Mouse (Mus musculus): ENCODE results near the gene Eif3j1. TPM values are rescaled to one million over a fixed set of nuclear protein-coding genes. Genes with fewer than 3 reads are reported as not detected.
A peak's percentile ranks its signal among the peaks of the same experiment; 100 is the strongest.

Gene Eif3j1
- total and polyA plus RNA-seq, 2 experiments from 2014 or later = 12.7 to 16.7 TPM

DNA sequence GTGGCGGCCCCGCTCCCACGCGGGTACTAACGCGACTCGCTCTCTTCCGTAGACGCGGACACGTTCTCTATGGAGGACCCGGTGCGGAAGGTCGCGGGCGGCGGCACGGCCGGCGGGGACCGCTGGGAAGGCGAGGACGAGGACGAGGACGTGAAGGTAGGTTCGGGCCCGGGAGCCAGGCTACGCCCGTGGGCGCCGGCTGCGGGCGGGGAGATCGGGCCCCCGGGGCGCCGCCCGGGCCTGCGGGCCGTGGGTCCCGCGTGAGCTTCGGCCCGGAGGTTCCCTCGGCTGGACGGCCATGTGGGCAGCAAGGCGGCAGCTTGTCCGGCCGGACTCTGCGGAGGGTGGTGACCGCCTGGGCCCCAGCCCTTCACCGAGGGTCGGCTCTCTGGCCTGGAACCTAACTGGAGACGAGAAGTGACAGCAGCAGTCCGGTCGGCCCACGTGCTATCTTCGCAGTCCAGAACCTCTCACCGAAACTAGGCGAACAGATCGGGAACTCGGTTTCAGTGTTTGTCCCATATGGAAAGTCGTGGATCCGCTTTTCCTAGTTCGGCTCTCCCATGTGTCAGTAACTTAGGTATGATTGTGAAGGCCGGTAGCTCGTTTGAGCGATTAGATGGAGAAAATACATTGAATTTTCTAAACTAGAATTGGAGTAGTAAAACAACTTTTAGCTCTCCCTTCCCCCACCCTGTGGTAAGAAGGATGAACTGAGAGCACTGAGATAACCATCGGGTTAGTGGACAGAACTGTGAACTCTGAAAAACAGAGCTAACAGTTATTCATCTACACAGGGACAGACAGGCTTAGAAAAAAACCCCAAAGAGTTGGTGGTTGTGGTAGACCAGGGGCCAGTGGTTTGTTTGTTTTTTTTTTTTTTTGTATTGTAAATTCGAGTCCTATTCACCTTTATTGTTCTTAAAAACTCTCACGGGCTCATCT lies 682 bp downstream of the Eif3j1 start:
- 2% methylated on average over 66 of the region's 71 CpGs for WGBS
- no peaks in the 10 kb centered on the region for H3K9me3 ChIP-seq (ENCODE audit: low read length)
- H3K36me3 ChIP-seq (ENCODE audit: insufficient read depth, low read length) = no peaks in the 10 kb centered on the region
- peak overlapping the region; percentile 68 for H3K4me3 ChIP-seq (ENCODE audit: low read length)
- TF ChIP-seq CTCF (IDR thresholded peaks at IDR 0.05; ENCODE audit: low read depth) = peak; percentile 25; the same call in 1 of the 2 replicates
- peaks cover 6% of the 10 kb centered on the region for H3K4me1 ChIP-seq (ENCODE audit: insufficient read depth, low read length)
- peak overlapping the region; percentile 89 for H3K9ac ChIP-seq (replicated peaks; ENCODE audit: low read length)
- peak; percentile 36 for DNase-seq (ENCODE audit: low spot score)
- no peaks in the 10 kb centered on the region for H3K27me3 ChIP-seq (ENCODE audit: insufficient read depth, low read length)
- ATAC-seq = peak; percentile 71
- H3K4me2 ChIP-seq (ENCODE audit: low read depth, low read length) = peak overlapping the region; percentile 68
- peak overlapping the region; percentile 85 for H3K27ac ChIP-seq

- Histone ChIP-seq H3K4me3 (ENCODE audit: low read length) (no peak overlapping the region), H3K9ac (replicated peaks; ENCODE audit: low read length) (no peak overlapping the region), H3K27ac (no peak overlapping the region), H3K9me3 (ENCODE audit: low read length) (no peaks in the 10 kb centered on the region), H3K27me3 (ENCODE audit: insufficient read depth, low read length) (no peaks in the 10 kb centered on the region), H3K4me1 (ENCODE audit: insufficient read depth, low read length) (peaks cover 6% of the 10 kb centered on the region), H3K36me3 (ENCODE audit: insufficient read depth, low read length) (no peaks in the 10 kb centered on the region), H3K4me2 (ENCODE audit: low read depth, low read length) (no peak overlapping the region)
- no peak for DNase-seq (ENCODE audit: low spot score)
- no peak for ATAC-seq
- WGBS = 85% methylated on average over 6 of the region's 6 CpGs
- no peak for TF ChIP-seq CTCF (IDR thresholded peaks at IDR 0.05; ENCODE audit: low read depth)
Observed at GRCm38 (mm10) chr2:122031970-122032369, 3.6 kb downstream of the Eif3j1 start.

DNA sequence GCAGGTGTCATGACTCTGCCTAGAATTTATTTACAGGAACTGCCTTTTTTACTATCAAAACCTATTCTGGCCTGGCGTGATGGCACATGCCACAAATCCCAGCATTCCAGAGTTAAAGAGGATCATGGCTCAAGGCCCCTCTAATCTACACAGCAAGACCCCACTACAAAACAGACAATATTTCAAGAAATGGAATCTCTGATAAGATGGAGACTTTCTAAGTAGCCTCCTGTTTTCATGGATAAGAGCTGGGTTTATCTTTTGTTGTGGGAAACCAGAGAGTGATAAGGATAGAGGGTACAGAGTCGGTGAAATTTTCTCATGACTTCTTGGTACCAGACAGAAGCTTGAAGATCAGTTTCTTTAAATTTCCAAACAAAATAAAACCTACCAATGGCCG lies 7.7 kb downstream of the Eif3j1 start:
- H3K27ac ChIP-seq = no peak overlapping the region
- H3K4me1 ChIP-seq (ENCODE audit: insufficient read depth, low read length) = no peaks in the 10 kb centered on the region
- TF ChIP-seq CTCF (IDR thresholded peaks at IDR 0.05; ENCODE audit: low read depth) = no peak
- no peaks in the 10 kb centered on the region for H3K36me3 ChIP-seq (ENCODE audit: insufficient read depth, low read length)
- H3K4me2 ChIP-seq (ENCODE audit: low read depth, low read length) = no peak overlapping the region
- H3K27me3 ChIP-seq (ENCODE audit: insufficient read depth, low read length) = no peaks in the 10 kb centered on the region
- H3K4me3 ChIP-seq (ENCODE audit: low read length) = no peak overlapping the region
- 96% methylated on average over 3 of the region's 3 CpGs for WGBS
- ATAC-seq (no peak), DNase-seq (ENCODE audit: low spot score) (no peak)
- H3K9ac ChIP-seq (replicated peaks; ENCODE audit: low read length) = no peak overlapping the region
- H3K9me3 ChIP-seq (ENCODE audit: low read length) = no peaks in the 10 kb centered on the region

DNA sequence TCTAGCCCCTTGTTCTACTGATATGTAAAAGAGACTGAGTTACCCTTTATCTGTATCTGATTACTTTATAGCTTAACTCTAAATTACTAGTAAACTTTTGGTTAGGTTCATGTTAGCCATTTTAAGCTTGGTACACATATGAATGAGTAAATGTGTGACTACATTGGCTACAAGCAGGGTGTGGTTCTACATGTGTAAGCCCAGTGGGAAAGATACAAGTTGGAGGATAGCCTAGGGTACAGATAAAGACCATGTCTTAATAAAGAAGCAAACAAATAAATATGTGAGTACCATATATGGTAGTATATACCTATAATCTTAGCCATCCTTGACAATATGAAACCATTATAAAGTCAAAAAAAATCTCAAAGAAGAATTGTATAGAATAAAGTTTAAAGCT lies 15.6 kb downstream of the Eif3j1 start:
- no peak for TF ChIP-seq CTCF (IDR thresholded peaks at IDR 0.05; ENCODE audit: low read depth)
- DNase-seq (ENCODE audit: low spot score) (no peak), ATAC-seq (no peak)
- no peak overlapping the region for H3K9ac ChIP-seq (replicated peaks; ENCODE audit: low read length)
- H3K36me3 ChIP-seq (ENCODE audit: insufficient read depth, low read length) = peaks cover 7% of the 10 kb centered on the region; the same call in 1 of the 2 replicates
- H3K4me3 ChIP-seq (ENCODE audit: low read length) = no peak overlapping the region
- H3K27ac ChIP-seq = no peak overlapping the region
- no peaks in the 10 kb centered on the region for H3K9me3 ChIP-seq (ENCODE audit: low read length)
- H3K4me1 ChIP-seq (ENCODE audit: insufficient read depth, low read length) = no peaks in the 10 kb centered on the region
- no peaks in the 10 kb centered on the region for H3K27me3 ChIP-seq (ENCODE audit: insufficient read depth, low read length)
- no peak overlapping the region for H3K4me2 ChIP-seq (ENCODE audit: low read depth, low read length)

GRCm38 (mm10) chr2:122059365-122060115 lies 31.2 kb downstream of the Eif3j1 start:
- Histone ChIP-seq H3K27ac (no peak overlapping the region), H3K4me3 (ENCODE audit: low read length) (no peak overlapping the region), H3K4me2 (ENCODE audit: low read depth, low read length) (no peak overlapping the region), H3K9ac (replicated peaks; ENCODE audit: low read length) (no peak overlapping the region), H3K36me3 (ENCODE audit: insufficient read depth, low read length) (peaks cover 19% of the 10 kb centered on the region; the same call in 1 of the 2 replicates), H3K4me1 (ENCODE audit: insufficient read depth, low read length) (no peaks in the 10 kb centered on the region), H3K9me3 (ENCODE audit: low read length) (no peaks in the 10 kb centered on the region), H3K27me3 (ENCODE audit: insufficient read depth, low read length) (no peaks in the 10 kb centered on the region)
- DNase-seq (ENCODE audit: low spot score) (peak; percentile 13), ATAC-seq (no peak)
- no peak for TF ChIP-seq CTCF (IDR thresholded peaks at IDR 0.05; ENCODE audit: low read depth)
- WGBS = 66% methylated on average over 11 of the region's 11 CpGs

DNA sequence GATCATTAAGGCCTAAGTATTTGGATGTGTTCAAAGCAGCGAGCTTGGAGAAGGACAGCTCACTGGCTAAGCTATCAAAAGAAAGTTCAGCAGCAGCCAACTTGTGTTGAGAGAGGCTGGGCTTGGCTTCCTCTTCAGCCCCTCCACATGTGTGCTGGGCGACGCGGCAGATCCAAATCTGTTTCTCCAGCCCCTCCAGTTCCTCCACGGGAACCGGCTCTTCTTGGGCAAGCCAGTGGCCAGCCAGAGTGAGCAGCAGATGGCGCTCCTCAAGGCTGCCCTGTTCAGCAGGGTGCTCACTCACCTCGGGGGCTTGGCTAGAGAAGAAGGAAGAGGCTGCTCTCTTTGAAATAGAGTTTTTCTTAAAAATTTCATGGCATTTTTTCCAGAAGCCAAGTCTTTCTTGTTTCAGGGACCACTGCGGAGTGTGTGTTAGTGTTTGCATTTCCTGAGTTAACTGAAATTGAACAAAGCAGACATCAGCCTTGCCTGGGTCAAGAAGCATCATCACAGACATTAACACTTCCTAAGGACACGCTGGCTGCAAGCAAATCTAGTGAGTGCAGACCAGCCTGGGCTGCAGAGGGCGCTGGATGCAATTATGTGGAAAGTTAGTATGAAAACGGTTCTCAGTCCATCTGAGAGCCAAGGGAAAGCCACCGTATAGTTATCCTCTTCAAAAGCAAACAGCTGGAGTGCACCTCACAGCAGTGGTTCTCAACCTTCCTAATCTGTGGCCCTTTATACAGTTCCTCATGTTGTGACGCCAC lies 37.0 kb downstream of the Eif3j1 start:
- Histone ChIP-seq H3K27me3 (ENCODE audit: insufficient read depth, low read length) (no peaks in the 10 kb centered on the region), H3K9ac (replicated peaks; ENCODE audit: low read length) (no peak overlapping the region), H3K27ac (no peak overlapping the region), H3K4me1 (ENCODE audit: insufficient read depth, low read length) (no peaks in the 10 kb centered on the region), H3K4me3 (ENCODE audit: low read length) (no peak overlapping the region), H3K4me2 (ENCODE audit: low read depth, low read length) (no peak overlapping the region), H3K9me3 (ENCODE audit: low read length) (no peaks in the 10 kb centered on the region), H3K36me3 (ENCODE audit: insufficient read depth, low read length) (peaks cover 20% of the 10 kb centered on the region; the same call in 1 of the 2 replicates)
- DNase-seq (ENCODE audit: low spot score) (peak; percentile 61), ATAC-seq (peak; percentile 69)
- 44% methylated on average over 14 of the region's 14 CpGs for WGBS
- peak; percentile 57 for TF ChIP-seq CTCF (IDR thresholded peaks at IDR 0.05; ENCODE audit: low read depth)
